In genomic region chr2:5806201-5806600, GRCm38 (mm10) we compare ENCODE assay signal across 8 mouse cellular contexts. TPM values are rescaled to one million over a fixed set of nuclear protein-coding genes. Genes with fewer than 3 reads are reported as not detected.
DNase-seq lines count a peak whose midpoint lies in the region; ATAC-seq and TF ChIP-seq lines count a peak whose summit lies in the region.
"Not testable (repeated sequence)": the region's sequence is repeated elsewhere in the genome, so short reads cannot be mapped to it uniquely, and the experiment has no call there.

No protein-coding gene starts in this region.

- H3K4me2 ChIP-seq in hindbrain, postnatal 0 days (ENCODE audit: low read depth, low read length); limb, embryonic 14.5 days (replicated peaks; ENCODE audit: low read depth, low read length, severe bottlenecking): not testable (repeated sequence)

- H3K36me3 ChIP-seq in hindbrain, postnatal 0 days (ENCODE audit: insufficient read depth, low read length): peaks cover 13% of the 10 kb centered on the region; the same call in 1 of the 2 replicates
- peaks cover 60% of the 10 kb centered on the region for H3K36me3 ChIP-seq in limb, embryonic 14.5 days (ENCODE audit: control insufficient read depth, insufficient read depth, low read length)

- H3K9ac ChIP-seq in hindbrain, postnatal 0 days (replicated peaks; ENCODE audit: low read length); limb, embryonic 14.5 days (ENCODE audit: low read depth, low read length, severe bottlenecking): not testable (repeated sequence)

- not testable (repeated sequence) for H3K4me1 ChIP-seq in hindbrain, postnatal 0 days (ENCODE audit: insufficient read depth, low read length); limb, embryonic 14.5 days (ENCODE audit: control insufficient read depth, insufficient read depth, low read length)

- H3K9me3 ChIP-seq in hindbrain, postnatal 0 days (ENCODE audit: low read length); limb, embryonic 14.5 days (ENCODE audit: control insufficient read depth, low read length): not testable (repeated sequence)

- not testable (repeated sequence) for H3K27me3 ChIP-seq in hindbrain, postnatal 0 days (ENCODE audit: insufficient read depth, low read length); limb, embryonic 14.5 days (ENCODE audit: control insufficient read depth, insufficient read depth, low read length)

- 88% methylated on average over 3 of the region's 3 CpGs for WGBS in hindbrain, postnatal 0 days
- WGBS in limb, embryonic 14.5 days: 83% methylated on average over 3 of the region's 3 CpGs

- not testable (repeated sequence) for TF ChIP-seq POLR2A in limb, embryonic 14.5 days (IDR thresholded peaks at IDR 0.05; ENCODE audit: borderline replicate concordance, extremely low read depth, insufficient read depth, insufficient read length)

- DNase-seq in 416B (ENCODE audit: low read depth) (peak; percentile 55), NIH3T3 (ENCODE audit: low read depth) (peak; percentile 71)
- peak; percentile 44 to 48 for DNase-seq in cerebellum, postnatal 10 days
- DNase-seq in forelimb bud, embryonic 11.5 days (ENCODE audit: low read depth, low spot score): peak; percentile 9
- peak; percentile 63 for DNase-seq in hindbrain, postnatal 0 days (ENCODE audit: low spot score)
- DNase-seq in limb, embryonic 14.5 days (ENCODE audit: low spot score): peak; percentile 58
- peak; percentile 30 to 65 for DNase-seq in spleen, postnatal 4 days (ENCODE audit: low spot score in 2 of 2)

- ATAC-seq in hindbrain, postnatal 0 days; limb, embryonic 14.5 days (ENCODE audit: low FRiP score, low read depth): not testable (repeated sequence)
- ATAC-seq in megakaryocyte progenitor cell, adult 5-6 weeks (replicated peaks; ENCODE audit: poor library complexity): peak; percentile 35; the same call in 1 of the 2 replicates

- not testable (repeated sequence) for H3K4me3 ChIP-seq in hindbrain, postnatal 0 days (ENCODE audit: low read length); limb, embryonic 14.5 days (replicated peaks; ENCODE audit: low read length)

- H3K27ac ChIP-seq in hindbrain, postnatal 0 days; limb, embryonic 14.5 days (replicated peaks; ENCODE audit: low read depth, low read length): not testable (repeated sequence)

- TF ChIP-seq CTCF in hindbrain, postnatal 0 days (IDR thresholded peaks at IDR 0.05; ENCODE audit: low read depth): peak; percentile 63

RNA-seq across cellular contexts. Expression of gene Nudt5, which starts 38.6 kb away (rescaled TPM):
- total RNA-seq in hindbrain, postnatal 0 days (2014; rRNA removed): 14.9 and 23.2 TPM in 2 replicates
- 16.9 and 18.1 TPM in 2 replicates for polyA plus RNA-seq in hindbrain, postnatal 0 days (2015; fragmentation: Nextera tagmentation; extraction: Ambion mirVana)
- polyA plus RNA-seq in limb, embryonic 14.5 days (2012; rRNA removed): 28.7 and 34.6 TPM in 2 replicates
- polyA plus RNA-seq in limb, embryonic 14.5 days (2014; fragmentation: Nextera tagmentation; extraction: Ambion mirVana): 56.4 and 57.4 TPM in 2 replicates
- 70.6 and 70.7 TPM in 2 replicates for total RNA-seq in megakaryocyte progenitor cell, adult 5-6 weeks (2015)
- total RNA-seq in megakaryocyte progenitor cell, adult 5-6 weeks (2017): 60.8 and 78.6 TPM in 2 replicates

RNA-seq across cellular contexts. Expression of gene Cdc123, which starts 38.8 kb away (rescaled TPM):
- 91.0 and 110 TPM in 2 replicates for total RNA-seq in hindbrain, postnatal 0 days (2014; rRNA removed)
- polyA plus RNA-seq in hindbrain, postnatal 0 days (2015; fragmentation: Nextera tagmentation; extraction: Ambion mirVana): 234 and 237 TPM in 2 replicates
- 182 and 209 TPM in 2 replicates for polyA plus RNA-seq in limb, embryonic 14.5 days (2012; rRNA removed)
- polyA plus RNA-seq in limb, embryonic 14.5 days (2014; fragmentation: Nextera tagmentation; extraction: Ambion mirVana): 296 TPM in 2 replicates
- total RNA-seq in megakaryocyte progenitor cell, adult 5-6 weeks (2015): 125 and 133 TPM in 2 replicates
- 116 and 117 TPM in 2 replicates for total RNA-seq in megakaryocyte progenitor cell, adult 5-6 weeks (2017)

RNA-seq across cellular contexts. Expression of gene Gm13199, which starts 56.5 kb away (rescaled TPM):
- 0.58 and 0.83 TPM in 2 replicates for total RNA-seq in hindbrain, postnatal 0 days (2014; rRNA removed)
- 0.54 TPM in 1 of 2 replicates, not detected in the other for polyA plus RNA-seq in hindbrain, postnatal 0 days (2015; fragmentation: Nextera tagmentation; extraction: Ambion mirVana)
- polyA plus RNA-seq in limb, embryonic 14.5 days (2012; rRNA removed): 6.2 and 7.0 TPM in 2 replicates
- polyA plus RNA-seq in limb, embryonic 14.5 days (2014; fragmentation: Nextera tagmentation; extraction: Ambion mirVana): 1.6 and 2.0 TPM in 2 replicates
- 1.2 and 2.1 TPM in 2 replicates for total RNA-seq in megakaryocyte progenitor cell, adult 5-6 weeks (2015)
- not detected in 2 replicates for total RNA-seq in megakaryocyte progenitor cell, adult 5-6 weeks (2017)

Comparison
In these comparisons a context has a peak if more than half of its experiments do, and no peak if none do; other contexts are left out.
1. DNase-seq: peak in every context shown above with its lines; median percentile 71 in NIH3T3; 63 in hindbrain, postnatal 0 days; 58 in limb, embryonic 14.5 days; 55 in 416B; 48 in spleen, postnatal 4 days; 46 in cerebellum, postnatal 10 days; 9 in forelimb bud, embryonic 11.5 days.